Mouse (Mus musculus) CD4-positive, CD25-positive, alpha-beta regulatory T cell, adult 4 months (primary cell): ENCODE measurements around the gene Phgdh. TPM values are rescaled to one million over a fixed set of nuclear protein-coding genes. Genes with fewer than 3 reads are reported as not detected.
A peak's percentile ranks its signal among the peaks of the same experiment; 100 is the strongest.

Experiments used
- ATAC-seq: one replicate; pipeline ENCODE4 v1.8.0; 2017
- polyA plus RNA-seq, 2 experiments: library from polyadenylated mRNA; unstranded; fragments of 100-300 nt; shearing (Covaris generic); gene quantifications; one replicate each; pipeline ENCODE4 v1.2.1; 2017

Gene Phgdh
- polyA plus RNA-seq, 2 experiments from 2014 or later = 98.0 to 189 TPM

DNA sequence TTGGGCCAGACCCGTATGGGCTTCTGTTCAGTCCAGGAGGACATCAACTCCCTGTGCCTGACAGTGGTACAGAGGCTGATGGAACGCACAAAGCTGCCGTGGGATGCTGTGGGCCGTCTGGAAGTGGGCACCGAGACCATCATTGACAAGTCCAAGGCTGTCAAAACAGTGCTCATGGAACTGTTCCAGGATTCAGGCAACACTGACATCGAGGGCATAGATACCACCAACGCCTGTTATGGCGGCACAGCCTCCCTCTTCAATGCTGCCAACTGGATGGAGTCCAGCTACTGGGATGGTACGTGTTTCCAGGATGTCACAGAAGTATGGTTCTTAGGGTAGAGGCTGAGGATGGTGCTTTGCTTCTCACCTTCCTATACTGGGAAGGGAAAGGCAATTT is 48.7 kb downstream of the Phgdh start:
- no peak for ATAC-seq

DNA sequence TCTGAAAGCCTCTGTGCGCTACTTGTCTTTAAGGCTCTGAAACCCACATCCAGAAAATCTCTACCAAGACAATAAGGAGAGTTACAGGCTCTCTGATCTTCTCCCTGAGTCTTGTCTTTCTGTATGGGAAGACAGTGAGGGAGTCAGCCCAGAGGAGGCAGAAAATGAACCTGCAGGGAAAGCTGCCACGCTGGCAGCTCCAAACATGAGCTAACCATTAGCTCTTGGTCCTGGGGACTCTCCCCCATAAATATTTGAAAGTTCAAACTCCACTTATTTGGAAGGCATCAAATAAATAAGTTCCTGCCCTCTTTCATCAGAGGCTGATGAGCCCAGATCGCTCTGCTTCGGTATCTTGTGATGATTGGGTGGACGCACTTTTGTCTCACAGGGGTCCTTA is 56.6 kb downstream of the Phgdh start:
- ATAC-seq = no peak

DNA sequence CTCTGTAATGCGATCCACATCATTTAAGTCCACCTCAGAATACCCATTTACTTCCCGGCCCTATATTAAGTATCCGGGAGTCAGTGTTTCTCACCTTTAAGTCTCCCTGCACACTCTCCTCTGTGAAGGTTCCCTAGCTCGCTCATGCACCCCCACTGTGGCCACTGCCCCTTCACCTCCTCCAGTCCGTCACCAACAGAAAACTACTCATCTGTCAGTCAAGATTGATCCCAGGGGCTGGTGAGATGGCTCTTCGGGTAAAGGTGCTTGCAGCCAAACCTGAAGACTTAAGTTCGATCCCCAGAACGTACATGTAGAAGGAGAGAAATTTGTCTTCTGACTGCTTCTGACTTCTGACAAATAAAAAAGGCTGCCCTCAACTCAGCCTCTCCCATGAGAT is 57.4 kb downstream of the Phgdh start:
- no peak for ATAC-seq

DNA sequence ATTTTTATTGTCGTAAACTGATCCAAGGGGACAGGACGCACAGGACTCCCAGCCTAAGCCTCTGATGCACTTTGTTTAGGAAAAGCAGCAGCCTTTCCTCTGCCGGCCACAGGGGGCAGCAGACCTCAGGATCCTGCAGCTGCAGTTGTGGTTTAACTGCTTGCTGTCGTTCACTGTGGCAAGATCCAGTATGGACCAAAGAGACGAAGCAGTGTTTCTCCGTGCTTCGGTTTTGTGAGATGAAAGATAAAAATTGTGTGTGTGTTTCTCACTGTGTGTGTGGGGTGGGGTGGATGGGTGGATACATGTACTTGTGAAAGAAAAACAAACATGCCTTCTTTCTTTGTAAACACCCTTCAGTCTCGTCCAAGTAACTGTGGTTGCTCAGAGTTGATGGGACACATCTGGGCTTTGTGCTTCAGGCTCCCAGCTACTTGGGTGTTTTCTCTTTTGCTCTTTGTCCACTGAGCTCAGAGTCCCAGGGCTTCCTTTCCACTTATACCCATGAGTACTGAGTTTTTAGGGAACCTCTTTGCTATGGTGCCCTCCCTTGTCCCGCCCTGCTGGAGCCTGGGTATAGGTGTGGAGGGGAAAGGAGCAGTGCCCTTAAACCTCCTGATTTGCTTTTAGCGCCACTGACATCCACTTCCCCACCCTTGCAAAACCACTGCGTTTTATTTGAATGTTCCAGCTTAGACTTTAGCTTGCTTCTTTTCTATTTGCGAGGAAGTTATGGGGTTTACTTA is 58.7 kb downstream of the Phgdh start:
- ATAC-seq = peak; percentile 84

DNA sequence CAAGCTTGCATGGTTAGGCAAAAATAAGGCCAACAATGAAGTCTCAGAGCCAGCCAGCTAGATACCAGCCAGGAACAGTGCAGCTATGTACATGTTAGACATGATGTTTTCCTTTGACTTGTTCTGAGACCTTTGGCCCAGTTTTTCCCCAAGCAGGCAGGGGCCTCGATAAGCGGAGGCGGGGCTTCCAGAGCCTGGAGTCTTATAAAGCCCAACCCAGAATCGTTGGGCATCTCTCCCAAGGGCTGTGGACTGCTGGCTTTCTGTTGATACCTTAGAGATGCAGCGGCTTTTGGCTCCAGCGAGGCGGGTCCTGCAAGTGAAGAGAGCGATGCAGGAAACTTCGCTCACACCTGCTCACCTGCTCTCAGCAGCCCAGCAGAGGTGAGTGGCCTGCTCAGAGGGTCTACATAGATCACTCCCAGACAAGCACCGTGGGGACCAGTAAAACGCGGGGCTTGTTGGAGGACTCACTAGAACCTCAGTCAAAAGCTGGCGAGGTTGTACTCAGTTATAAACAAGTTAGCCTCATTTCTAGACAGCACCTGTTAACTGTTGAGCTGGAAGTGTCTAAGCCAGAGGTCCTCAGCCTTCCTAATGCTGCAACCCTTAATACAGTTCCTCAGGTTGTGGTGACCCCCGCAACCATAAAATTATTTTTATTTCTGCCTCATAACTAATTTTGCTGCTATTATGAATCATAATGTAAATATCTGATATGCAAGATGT is 59.4 kb downstream of the Phgdh start, which contains the start of gene Hmgcs2:
Gene Hmgcs2, plus strand, starts transcription at position 232 of the 729 bp plus-strand sequence.
- no peak for ATAC-seq

DNA sequence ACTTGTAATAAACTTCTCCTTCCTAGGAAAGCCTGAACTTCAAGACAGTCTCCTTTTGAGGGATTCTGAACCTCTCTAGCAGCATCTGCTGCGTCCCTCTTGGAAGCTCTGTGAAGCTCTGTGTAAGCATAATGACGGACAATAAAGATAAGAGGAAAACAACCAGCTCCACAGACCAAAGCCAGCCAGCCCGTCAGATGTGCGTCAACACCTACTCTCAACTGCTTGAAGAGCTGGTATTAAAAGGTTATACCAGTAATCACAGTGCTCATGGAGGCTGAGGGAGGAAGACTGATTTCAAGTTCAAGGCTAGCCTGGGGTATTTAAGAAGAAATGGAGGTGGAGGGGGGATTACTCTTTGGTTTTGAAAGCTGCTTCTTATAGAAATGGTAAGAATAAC is 60.1 kb downstream of the Phgdh start:
- no peak for ATAC-seq

DNA sequence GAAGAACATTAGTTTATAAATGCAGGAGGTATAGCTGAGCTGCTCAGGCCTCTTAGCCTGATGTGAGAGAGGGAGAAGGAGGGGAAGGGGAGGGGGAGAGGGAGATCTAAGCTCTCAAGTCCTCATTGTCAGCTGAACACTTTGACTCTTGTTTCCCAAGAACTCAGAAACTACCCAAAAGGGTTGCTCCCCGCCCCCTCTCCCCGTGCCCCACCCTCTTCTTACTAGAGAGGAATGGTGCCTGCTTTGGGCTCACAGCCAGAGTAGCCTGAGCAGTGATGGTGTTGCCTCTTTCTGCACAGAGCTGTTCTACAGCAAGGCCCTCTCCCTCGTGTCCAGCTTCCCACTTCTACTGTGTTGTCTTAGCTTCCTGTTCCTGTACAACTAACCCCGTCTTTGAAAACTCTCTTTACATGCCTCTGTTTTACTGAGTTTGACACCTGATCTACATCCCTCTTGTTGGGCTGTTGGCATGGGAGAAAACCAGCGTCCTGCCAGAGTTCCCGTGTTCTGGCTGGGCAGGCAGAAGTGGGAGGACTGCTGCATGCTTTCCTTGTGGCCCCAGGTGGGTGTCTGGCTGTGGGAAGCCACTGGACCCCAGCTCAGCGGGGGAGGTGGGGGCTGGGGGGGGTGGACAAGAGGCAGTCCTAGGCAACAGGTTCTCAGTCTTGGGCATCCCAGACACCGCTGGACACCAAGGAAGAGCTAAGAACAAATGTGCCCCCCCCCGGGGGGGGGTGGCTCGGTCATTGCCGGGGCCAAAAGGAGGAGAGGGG is 66.0 kb downstream of the Phgdh start:
- ATAC-seq = no peak

DNA sequence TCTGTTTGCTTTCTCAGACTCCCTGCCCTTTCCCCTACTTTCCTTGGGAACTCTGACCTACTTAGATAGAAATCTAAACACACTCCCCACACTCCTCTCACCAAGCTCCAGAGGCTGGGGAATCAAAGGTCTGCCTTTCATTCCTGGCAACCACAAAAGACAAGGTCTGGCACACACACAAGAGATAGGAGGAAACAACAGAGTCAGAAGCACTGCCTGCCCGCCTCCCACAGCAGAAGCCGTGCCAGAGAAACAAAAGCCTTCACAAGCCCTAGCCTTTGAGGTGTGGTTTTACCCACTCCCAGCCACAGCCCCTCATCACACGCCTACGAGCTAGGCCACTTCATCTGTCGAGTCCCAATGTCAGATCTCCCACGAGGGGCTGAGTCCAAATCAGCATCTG is 72.5 kb downstream of the Phgdh start:
- ATAC-seq = no peak

Other genes starting within 250 kb of the Phgdh start
- gene Adam30, start 179.4 kb downstream of the Phgdh start, polyA plus RNA-seq = not detected
- not detected for gene Reg4, start 117.8 kb downstream of the Phgdh start, polyA plus RNA-seq
- not detected for gene Hmgcs2, start 59.6 kb downstream of the Phgdh start, polyA plus RNA-seq
- gene Zfp697, start 42.5 kb upstream of the Phgdh start, polyA plus RNA-seq = not detected
- gene Gm4450, start 117.1 kb upstream of the Phgdh start, polyA plus RNA-seq = not detected
- gene Hsd3b4, start 170.5 kb upstream of the Phgdh start, polyA plus RNA-seq = not detected
- not detected for gene Gm10681, start 248.8 kb upstream of the Phgdh start, polyA plus RNA-seq